Mouse (Mus musculus) stomach, postnatal 0 days (tissue): ENCODE measurements around the gene Kank1. TPM values are rescaled to one million over a fixed set of nuclear protein-coding genes. Genes with fewer than 3 reads are reported as not detected.

Source experiments
- ATAC-seq: fragments of 200-750 bp; cut with Nextera tagmentation; 2 replicates; pipeline ENCODE4 v1.8.0; 2017; ENCODE audit not compliant: low FRiP score, low TSS enrichment
- DNase-seq: peaks from one replicate; pipeline ENCODE4 v3.0.0-alpha.2; 2016; ENCODE audit warnings: low spot score
- H3K27ac ChIP-seq: fragments of 300-500 bp; sonication (generic); replicated peaks from 2 replicates; pipeline ENCODE4 v1.5.1; 2014; ENCODE audit warnings: mild to moderate bottlenecking, control low read depth
- H3K27me3 ChIP-seq: fragments of 300-500 bp; sonication (generic); 2 replicates; pipeline ENCODE4 v1.6.1; 2014; ENCODE audit warnings: low read length; ENCODE audit not compliant: control insufficient read depth, insufficient read depth
- H3K36me3 ChIP-seq: fragments of 300-500 bp; sonication (generic); 2 replicates; pipeline ENCODE4 v1.6.1; 2014; ENCODE audit warnings: low read length, mixed read lengths; ENCODE audit not compliant: control insufficient read depth, insufficient read depth
- H3K4me1 ChIP-seq: fragments of 300-500 bp; sonication (generic); replicated peaks from 2 replicates; pipeline ENCODE4 v1.6.1; 2014; ENCODE audit warnings: antibody characterized with exemption; ENCODE audit not compliant: control insufficient read depth, insufficient read depth
- H3K4me2 ChIP-seq: fragments of 300-500 bp; sonication (generic); replicated peaks from 2 replicates; pipeline ENCODE4 v1.6.1; 2014; ENCODE audit warnings: low read depth, mild to moderate bottlenecking, control low read depth, moderate library complexity
- H3K4me3 ChIP-seq: fragments of 300-500 bp; sonication (generic); 2 replicates; pipeline ENCODE4 v1.5.1; 2014; ENCODE audit warnings: low read depth, low read length, control low read depth
- H3K9ac ChIP-seq: fragments of 300-500 bp; sonication (generic); 2 replicates; pipeline ENCODE4 v1.6.1; 2014; ENCODE audit warnings: mild to moderate bottlenecking, low read length, control low read depth, mixed read lengths
- H3K9me3 ChIP-seq: fragments of 300-500 bp; sonication (generic); 2 replicates; pipeline ENCODE4 v1.6.1; 2016; ENCODE audit warnings: low read length; ENCODE audit not compliant: control insufficient read depth
- CTCF ChIP-seq: IDR thresholded peaks from 2 replicates; pipeline ENCODE4 v1.5.1; 2016; ENCODE audit warnings: antibody characterized with exemption, low read depth, mild to moderate bottlenecking, moderate library complexity
- EP300 ChIP-seq: optimal IDR thresholded peaks from 2 replicates; pipeline ENCODE3; 2016; ENCODE audit warnings: antibody characterized with exemption
- WGBS: fragments of 180-500 bp; shearing (Covaris S2); extraction: QIAGEN DNeasy Blood & Tissue Kit; methylation state at CpG from one replicate; pipeline ENCODE4 v1.1.7; 2014; 5-methylcytosine and 5-hydroxymethylcytosine counted together
- polyA plus RNA-seq: library from polyadenylated mRNA; unstranded; fragments of >200 nt; fragmentation: Nextera tagmentation; extraction: Ambion mirVana; gene quantifications from 2 replicates; pipeline ENCODE4 v1.2.1, GENCODE M21; 2015

Kank1 gene
- polyA plus RNA-seq, result 24.5 and 27.4 TPM in 2 replicates

- no peaks in the 10 kb centered on the region for H3K27me3 ChIP-seq
- ATAC-seq (peak; percentile 79), DNase-seq (peak; percentile 77)
- H3K27ac ChIP-seq, result peak within 1 kb of the TSS; percentile 53; the same call in 1 of the 2 replicates
- no peaks in the 10 kb centered on the region for H3K36me3 ChIP-seq
- TF ChIP-seq EP300 (no peak), CTCF (no peak)
- peak within 1 kb of the TSS; percentile 98 for H3K4me2 ChIP-seq
- H3K4me1 ChIP-seq, result no peaks in the 10 kb centered on the region
- peak within 1 kb of the TSS; percentile 64 for H3K4me3 ChIP-seq
- no peaks in the 10 kb centered on the region for H3K9me3 ChIP-seq
- WGBS, result under 1% methylated on average over 76 of the region's 76 CpGs
- peak within 1 kb of the TSS; percentile 56 for H3K9ac ChIP-seq
These were observed at the start of gene Kank1 for GRCm38 (mm10) chr19:25236596-25237491. Kank1 (plus strand) TSS chr19:25236975.

GRCm38 (mm10) chr19:25187681-25188080, 49.1 kb upstream of the Kank1 start:
- H3K27me3 ChIP-seq, result no peaks in the 10 kb centered on the region
- ATAC-seq (0 out of 2 replicates have a peak, but pooled peaks have one; percentile 35), DNase-seq (no peak)
- H3K9ac ChIP-seq, result no peak overlapping the region
- H3K4me1 ChIP-seq, result 0 out of 2 replicates have a peak, but pooled peaks cover 2% of the 10 kb centered on the region
- no peak overlapping the region for H3K4me3 ChIP-seq
- H3K9me3 ChIP-seq, result no peaks in the 10 kb centered on the region
- no peak overlapping the region for H3K4me2 ChIP-seq
- no peak for TF ChIP-seq EP300
- no peak for TF ChIP-seq CTCF
- peak overlapping the region; percentile 45; the same call in 1 of the 2 replicates for H3K27ac ChIP-seq
- no peaks in the 10 kb centered on the region for H3K36me3 ChIP-seq
- 51% methylated on average over 18 of the region's 18 CpGs for WGBS

DNA sequence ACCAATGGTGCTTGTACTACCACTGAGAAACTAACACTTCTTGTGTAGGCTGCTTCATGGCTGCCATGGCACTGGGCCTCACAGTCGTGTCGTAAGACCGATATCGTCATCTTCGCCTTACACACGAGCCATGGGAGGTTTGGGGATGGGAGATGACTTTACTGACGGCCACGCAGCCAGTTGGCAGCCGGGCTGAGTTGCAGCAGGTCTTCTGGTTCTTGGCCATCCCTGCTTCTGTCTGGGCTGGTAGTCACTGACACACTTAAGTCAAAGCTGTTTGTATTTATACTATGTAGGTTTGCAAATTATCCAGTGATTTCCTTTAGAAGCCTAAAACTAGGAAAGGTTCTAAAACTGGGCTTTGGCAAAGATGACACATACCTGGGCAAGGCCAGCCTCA, 43.0 kb upstream of the Kank1 start:
- no peak for DNase-seq
- no peaks in the 10 kb centered on the region for H3K36me3 ChIP-seq
- H3K9ac ChIP-seq, result no peak overlapping the region
- no peaks in the 10 kb centered on the region for H3K4me1 ChIP-seq
- H3K4me2 ChIP-seq, result no peak overlapping the region
- H3K4me3 ChIP-seq, result no peak overlapping the region
- H3K9me3 ChIP-seq, result no peaks in the 10 kb centered on the region
- ATAC-seq, result no peak
- WGBS, result 95% methylated on average over 9 of the region's 9 CpGs
- H3K27me3 ChIP-seq, result no peaks in the 10 kb centered on the region
- H3K27ac ChIP-seq, result no peak overlapping the region
- TF ChIP-seq EP300 (no peak), CTCF (no peak)

- no peak for DNase-seq
- H3K36me3 ChIP-seq, result no peaks in the 10 kb centered on the region; the same call in 1 of the 2 replicates
- ATAC-seq, result no peak
- no peak overlapping the region for H3K4me2 ChIP-seq
- no peaks in the 10 kb centered on the region for H3K9me3 ChIP-seq
- H3K27ac ChIP-seq, result no peak overlapping the region
- no peak overlapping the region for H3K4me3 ChIP-seq
- TF ChIP-seq CTCF (no peak), EP300 (no peak)
- 72% methylated on average over 13 of the region's 13 CpGs for WGBS
- H3K27me3 ChIP-seq, result no peaks in the 10 kb centered on the region
- H3K4me1 ChIP-seq, result no peaks in the 10 kb centered on the region
- no peak overlapping the region for H3K9ac ChIP-seq
These were observed 36.5 kb upstream of the Kank1 start for GRCm38 (mm10) chr19:25200081-25200860.

DNA sequence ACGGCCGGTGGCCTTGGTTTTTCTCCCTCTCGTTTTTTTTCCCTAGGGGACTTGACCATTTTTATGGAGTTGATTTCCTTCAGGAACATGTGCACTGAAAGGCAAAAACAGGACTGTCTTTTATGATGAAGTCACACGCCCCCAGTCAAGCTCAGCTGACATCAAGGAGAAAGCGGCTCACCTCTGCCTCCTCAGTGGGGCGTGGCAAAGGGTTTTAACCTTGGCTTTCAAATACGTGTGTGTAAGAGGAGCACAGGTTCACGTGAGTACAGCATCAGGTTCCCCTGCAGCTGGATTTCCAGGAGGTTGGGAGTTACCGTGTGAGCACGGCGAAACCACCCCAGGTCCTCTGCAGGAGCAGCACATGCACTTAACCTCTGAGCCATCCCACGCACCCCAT, 33.7 kb upstream of the Kank1 start:
- no peak for ATAC-seq
- Histone ChIP-seq H3K36me3 (no peaks in the 10 kb centered on the region; the same call in 1 of the 2 replicates), H3K27ac (no peak overlapping the region), H3K4me2 (no peak overlapping the region), H3K9me3 (no peaks in the 10 kb centered on the region), H3K4me3 (no peak overlapping the region), H3K4me1 (no peaks in the 10 kb centered on the region), H3K9ac (no peak overlapping the region), H3K27me3 (no peaks in the 10 kb centered on the region)
- DNase-seq, result no peak
- 66% methylated on average over 12 of the region's 12 CpGs for WGBS
- TF ChIP-seq EP300, result no peak
- no peak for TF ChIP-seq CTCF
